Mouse (Mus musculus): Measurements from ENCODE around the gene Ptpre. TPM values are rescaled to one million over a fixed set of nuclear protein-coding genes. Genes with fewer than 3 reads are reported as not detected.
"Not testable (repeated sequence)": the region's sequence is repeated elsewhere in the genome, so short reads cannot be mapped to it uniquely, and the experiment has no call there.

Gene Ptpre
- total RNA-seq (2021): 1 to 10 TPM; 1.6 TPM
- long read RNA-seq, experiment 1: 0 reads
- long read RNA-seq, experiment 2, partial matches to known transcripts: 0 of 1 reads
- long read RNA-seq, experiment 2, other reads (novel, unspliced or antisense): 1 of 1 reads

GRCm38 (mm10) chr7:135537341-135537901 is at the start of gene Ptpre:
TSS of gene Ptpre (plus strand) at chr7:135537481.
- DNase-seq: peak; percentile 79 to 86
- intact Hi-C loops (cut with DNase I): loop anchor here (2.0 to 10.0 kb wide), 3 partner anchors 79 to 187 kb away; no protein-coding TSS in a partner anchor

DNA sequence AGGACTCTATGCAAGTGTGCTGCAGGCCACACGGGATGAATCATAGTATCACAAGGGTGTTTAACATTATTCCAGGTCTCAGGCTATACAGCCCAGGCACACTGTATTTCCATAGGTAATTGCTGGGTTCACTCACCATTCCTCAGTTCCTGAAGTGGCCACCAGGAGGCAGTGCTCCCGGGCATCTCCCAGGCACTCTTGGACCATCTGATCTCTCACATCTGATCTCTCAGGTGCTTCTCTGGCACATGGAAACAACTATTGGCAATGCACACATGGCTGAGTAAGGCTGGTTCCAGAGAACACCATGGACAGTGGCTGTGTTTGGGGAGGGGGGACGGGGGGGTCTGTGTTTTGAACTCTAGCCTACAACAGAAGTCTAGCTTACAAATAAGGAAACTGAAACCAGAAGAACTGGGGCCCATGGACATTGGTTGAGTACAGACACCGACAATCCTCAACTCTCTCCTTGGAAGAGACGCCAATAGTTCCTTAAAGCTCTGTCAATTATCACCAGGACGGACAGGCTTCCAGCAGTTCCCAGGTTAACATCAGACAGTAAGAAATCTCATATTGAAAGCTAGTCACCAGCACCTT is 49.0 kb upstream of the Ptpre start:
- DNase-seq: no peak
- intact Hi-C loops (cut with DNase I): no loop called here

GRCm38 (mm10) chr7:135489724-135490499 is 47.4 kb upstream of the Ptpre start:
- no peak for DNase-seq
- intact Hi-C loops (cut with DNase I): no loop called here

DNA sequence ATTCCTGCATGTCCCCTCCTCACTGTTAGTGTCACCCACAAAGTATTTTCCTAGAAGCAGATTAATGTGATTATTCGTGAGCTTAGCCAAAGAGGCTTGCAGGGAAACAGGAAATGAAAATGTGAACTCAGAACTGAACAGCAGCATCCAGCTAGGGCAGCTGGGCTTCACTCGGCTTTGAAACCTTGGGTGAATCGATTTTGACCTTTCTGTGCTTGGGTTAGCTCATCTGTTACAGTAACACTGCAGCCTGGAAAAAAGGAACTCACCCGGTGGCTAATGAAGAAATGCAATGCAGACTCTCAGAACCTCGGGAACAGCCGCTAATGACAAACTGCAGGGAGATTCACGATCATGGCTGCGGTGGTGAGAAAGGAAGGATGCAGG is 46.8 kb upstream of the Ptpre start:
- DNase-seq: no peak
- intact Hi-C loops (cut with DNase I): no loop called here

DNA sequence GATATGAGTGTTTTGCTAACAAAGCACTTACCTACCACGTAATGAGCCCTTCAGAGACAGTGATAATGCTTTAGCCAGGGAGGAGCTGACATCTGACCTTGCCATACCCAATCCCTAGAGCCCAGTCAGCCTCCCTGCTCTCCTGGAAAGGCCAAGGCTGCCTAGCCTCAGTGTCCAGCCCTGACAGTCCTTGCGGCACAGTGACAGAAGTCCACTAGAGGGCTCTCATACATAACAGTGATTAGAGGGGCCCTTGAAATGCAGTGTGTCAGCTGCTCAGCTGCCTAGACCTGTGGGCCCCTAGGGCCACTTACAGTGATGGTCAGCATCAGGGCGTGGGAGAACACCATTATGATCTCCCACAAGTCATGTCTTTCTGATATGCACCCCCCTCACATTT is 42.0 kb upstream of the Ptpre start:
- no peak for DNase-seq
- intact Hi-C loops (cut with DNase I): no loop called here

DNA sequence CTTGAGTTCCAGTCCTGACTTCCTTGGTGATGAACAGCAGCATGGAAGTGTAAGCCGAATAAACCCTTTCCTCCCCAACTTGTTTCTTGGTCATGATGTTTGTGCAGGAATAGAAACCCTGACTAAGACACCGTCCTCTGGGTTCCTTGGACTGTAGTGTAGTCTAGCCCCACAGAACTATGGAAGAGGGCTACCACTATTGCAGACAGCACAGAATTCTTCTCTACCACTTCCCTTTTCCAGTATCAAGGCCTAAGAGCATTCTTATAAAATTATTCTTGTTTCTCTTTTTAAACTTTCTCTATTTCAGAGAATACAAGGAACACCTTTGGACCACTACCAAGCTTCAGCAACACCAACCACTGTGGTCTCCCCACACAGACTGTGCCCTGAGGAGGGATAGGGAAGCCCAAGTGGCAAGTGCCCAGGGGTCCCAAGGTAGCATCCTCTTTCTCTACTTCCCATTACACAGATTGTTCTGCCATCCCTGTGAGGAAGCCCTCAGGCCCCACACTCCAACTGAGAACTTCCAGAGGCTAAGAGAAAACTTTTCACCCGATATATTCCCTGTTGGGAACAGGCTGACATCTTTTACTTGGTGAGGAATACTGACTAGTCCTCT is 38.6 kb upstream of the Ptpre start:
- no peak for DNase-seq
- intact Hi-C loops (cut with DNase I): no loop called here

DNA sequence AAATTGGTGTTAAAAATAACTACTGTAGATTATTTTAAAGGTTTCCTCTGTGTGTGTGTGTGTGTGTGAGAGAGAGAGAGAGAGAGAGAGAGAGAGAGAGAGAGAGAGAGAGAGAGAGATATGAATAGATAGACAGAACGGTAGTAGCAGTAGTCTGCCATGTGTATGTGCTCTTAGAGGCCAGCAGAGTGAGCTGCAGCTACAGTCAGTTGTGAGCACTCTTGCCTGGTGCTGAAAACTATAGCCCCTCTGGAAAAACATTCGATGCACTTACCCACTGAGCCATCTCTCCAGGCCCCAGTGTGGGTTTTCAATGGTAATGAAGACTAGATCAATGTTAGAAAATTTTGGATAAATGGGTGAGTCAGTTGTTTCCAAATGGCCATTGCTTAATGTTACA is 37.9 kb upstream of the Ptpre start:
- intact Hi-C loops (cut with DNase I): no loop called here
- DNase-seq: no peak

- intact Hi-C loops (cut with DNase I); DNase-seq: not testable (repeated sequence)
These were observed 30.8 kb upstream of the Ptpre start for GRCm38 (mm10) chr7:135506506-135506905.

- intact Hi-C loops (cut with DNase I): no loop called here
- no peak for DNase-seq
These were observed 28.7 kb upstream of the Ptpre start for GRCm38 (mm10) chr7:135508602-135509001.

DNA sequence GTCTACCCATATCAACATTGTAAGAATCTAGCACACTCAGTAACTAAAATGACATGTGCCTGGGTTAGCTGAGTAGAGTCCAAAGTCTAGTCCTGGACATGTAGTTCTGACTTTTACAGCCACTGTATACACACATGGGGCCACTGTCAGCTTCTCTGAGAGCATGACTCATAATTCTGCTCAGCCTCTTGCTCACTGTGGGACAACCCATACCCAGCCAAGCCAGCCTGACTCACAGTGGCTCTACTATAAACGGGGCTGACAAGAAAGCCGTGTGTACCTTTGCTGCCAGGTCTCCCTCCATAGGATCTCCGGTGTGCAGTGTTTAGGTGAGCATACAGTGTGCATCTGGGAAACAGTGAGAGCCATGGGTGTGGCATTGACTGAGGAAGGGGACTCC is 28.0 kb upstream of the Ptpre start:
- no peak for DNase-seq
- intact Hi-C loops (cut with DNase I): no loop called here

DNA sequence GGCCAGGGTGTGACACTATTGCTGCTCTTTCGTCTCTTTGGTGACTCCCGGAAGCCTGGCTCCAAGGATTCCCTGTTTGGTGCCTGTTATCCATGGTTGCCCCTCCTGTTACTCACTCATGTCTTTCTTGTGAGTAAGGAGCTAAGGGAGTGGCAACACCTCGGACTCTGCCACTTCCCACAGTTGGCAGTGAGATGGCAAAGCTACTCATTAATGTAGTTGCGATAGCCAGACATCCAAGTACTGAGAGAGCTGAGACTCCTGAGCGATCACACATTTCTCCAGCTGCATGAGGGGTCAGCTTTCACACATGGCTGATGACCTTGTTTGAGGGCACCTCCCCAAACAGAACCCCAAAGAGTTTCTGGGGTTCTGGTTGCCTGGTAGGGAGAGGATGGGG is 26.9 kb upstream of the Ptpre start:
- DNase-seq: no peak
- intact Hi-C loops (cut with DNase I): no loop called here

- no peak for DNase-seq
- intact Hi-C loops (cut with DNase I): no loop called here
These were observed 25.6 kb upstream of the Ptpre start for GRCm38 (mm10) chr7:135511723-135512122.

GRCm38 (mm10) chr7:135517191-135517590 is 20.1 kb upstream of the Ptpre start:
- DNase-seq: no peak
- intact Hi-C loops (cut with DNase I): no loop called here

- no peak for DNase-seq
- intact Hi-C loops (cut with DNase I): no loop called here
These were observed 17.0 kb upstream of the Ptpre start for GRCm38 (mm10) chr7:135520241-135520640.

GRCm38 (mm10) chr7:135521755-135522512 is 15.3 kb upstream of the Ptpre start:
- intact Hi-C loops (cut with DNase I): no loop called here

GRCm38 (mm10) chr7:135523981-135524380 is 13.3 kb upstream of the Ptpre start:
- intact Hi-C loops (cut with DNase I): no loop called here
- no peak for DNase-seq

More at GRCm38 (mm10) chr7:135521755-135522512, 15.3 kb upstream of the Ptpre start:
- no peak for DNase-seq

DNA sequence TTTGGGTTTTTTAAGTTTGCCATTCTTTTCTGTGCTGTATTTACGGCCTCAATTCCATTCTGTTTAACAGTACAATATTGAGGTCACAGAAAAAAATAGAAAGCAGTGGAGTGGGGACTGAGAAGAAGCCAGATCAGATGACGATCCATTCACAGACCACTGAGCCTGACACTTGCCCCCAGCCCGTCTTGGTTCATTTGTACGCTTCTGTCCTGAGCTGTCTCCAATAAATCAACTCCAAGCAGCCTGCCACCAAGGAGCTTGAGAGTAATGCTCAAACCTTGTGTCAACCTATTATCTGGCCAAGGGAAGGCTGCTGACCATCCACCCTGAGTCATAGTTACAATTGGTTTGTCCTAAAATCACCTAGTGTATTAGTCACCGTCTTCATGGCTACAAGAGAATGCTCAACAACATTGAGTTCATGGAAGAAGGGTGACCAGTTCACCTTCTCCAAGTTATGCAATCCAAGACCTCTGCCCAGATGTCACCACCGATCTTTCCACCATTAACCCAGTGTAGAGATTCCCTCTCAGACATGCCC is 12.8 kb upstream of the Ptpre start:
- DNase-seq: no peak
- intact Hi-C loops (cut with DNase I): no loop called here

DNA sequence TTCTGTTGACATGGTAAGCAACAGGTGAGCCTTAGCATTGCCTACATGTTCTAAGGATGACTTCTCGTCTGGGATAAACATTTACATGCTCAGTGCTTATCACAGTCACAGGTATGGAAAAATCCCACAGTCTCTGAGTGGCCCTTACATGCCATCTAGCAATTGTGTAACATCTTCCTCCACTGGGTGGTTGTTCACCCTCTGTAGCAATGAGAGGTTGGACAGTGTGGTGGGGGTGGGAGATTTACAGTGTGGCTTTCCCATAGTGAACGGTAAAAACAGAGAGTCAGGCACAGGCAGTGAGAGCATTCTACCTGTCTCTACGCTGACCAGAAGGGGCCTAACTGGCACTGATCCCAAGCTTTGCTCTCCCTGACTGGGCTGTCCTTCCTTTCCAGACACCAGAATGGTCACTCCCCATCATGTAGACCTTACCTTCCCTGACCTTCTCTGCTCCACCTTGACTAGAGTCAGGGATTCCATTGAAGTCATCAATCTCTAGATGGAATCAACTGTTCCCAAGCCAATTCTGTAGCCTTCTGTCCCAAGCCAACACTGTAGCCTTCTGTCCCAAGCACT is 10.6 kb upstream of the Ptpre start:
- intact Hi-C loops (cut with DNase I): no loop called here

DNA sequence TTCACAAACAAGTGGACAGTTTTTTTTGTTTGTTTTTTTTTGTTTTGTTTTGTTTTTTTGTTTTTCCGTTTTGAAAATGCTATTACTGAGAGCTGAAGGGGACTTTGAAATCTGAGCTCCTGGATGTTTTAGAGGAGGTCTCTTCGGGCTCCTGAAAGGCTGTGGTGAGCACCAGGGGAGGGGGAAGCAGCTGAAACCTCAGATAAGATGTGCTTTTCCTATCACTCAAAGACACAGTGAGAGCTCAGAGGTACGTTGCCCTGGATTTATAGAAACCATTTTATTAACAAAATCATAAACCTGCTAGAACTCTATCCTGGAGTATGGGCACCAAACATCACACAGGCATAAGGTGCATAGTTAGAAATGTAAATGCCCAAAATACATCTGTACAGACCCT is 10.1 kb upstream of the Ptpre start:
- DNase-seq: no peak
- intact Hi-C loops (cut with DNase I): no loop called here

More for the DNA sequence above, 10.6 kb upstream of the Ptpre start:
- no peak for DNase-seq

GRCm38 (mm10) chr7:135528515-135528914 is 8.8 kb upstream of the Ptpre start, which contains the start of gene Clrn3:
TSS of gene Clrn3 (minus strand) at chr7:135528654.
- intact Hi-C loops (cut with DNase I): no loop called here
- no peak for DNase-seq
